Mouse (Mus musculus): ENCODE measurements at regions not wholly inside any gene's neighbourhood (a gene's known extent, or its start where the extent isn't known, plus 50 kb on each side); places are given as distances from the start of the nearest gene placed in this dataset.
A peak's percentile ranks its signal among the peaks of the same experiment; 100 is the strongest.

GRCm38 (mm10) chr2:77358176-77358575 lies 77.8 kb upstream of the Sestd1 start:
- DNase-seq = no peak

GRCm38 (mm10) chr2:77356798-77357197 lies 76.4 kb upstream of the Sestd1 start:
- DNase-seq = no peak

GRCm38 (mm10) chr2:77351987-77352628 lies 71.7 kb upstream of the Sestd1 start:
- DNase-seq = no peak

- DNase-seq = no peak
Observed at GRCm38 (mm10) chr2:77347027-77347426, 66.6 kb upstream of the Sestd1 start.

- no peak for DNase-seq
Observed at GRCm38 (mm10) chr2:77343736-77344440, 63.5 kb upstream of the Sestd1 start.

GRCm38 (mm10) chr2:77342416-77342815 lies 62.0 kb upstream of the Sestd1 start:
- DNase-seq = no peak

- peak; percentile 91 for DNase-seq
Observed at GRCm38 (mm10) chr2:77341575-77342332, 61.4 kb upstream of the Sestd1 start.

GRCm38 (mm10) chr2:77340076-77340475 lies 59.7 kb upstream of the Sestd1 start:
- no peak for DNase-seq

- no peak for DNase-seq
Observed at GRCm38 (mm10) chr2:77337786-77338406, 57.5 kb upstream of the Sestd1 start.

- DNase-seq = no peak
Observed at GRCm38 (mm10) chr2:77337318-77337717, 56.9 kb upstream of the Sestd1 start.

GRCm38 (mm10) chr2:77336810-77337209 lies 56.4 kb upstream of the Sestd1 start:
- no peak for DNase-seq

GRCm38 (mm10) chr2:77334706-77335105 lies 54.3 kb upstream of the Sestd1 start:
- no peak for DNase-seq

GRCm38 (mm10) chr2:77333394-77334079 lies 53.1 kb upstream of the Sestd1 start:
- no peak for DNase-seq
